Mouse (Mus musculus): ENCODE results near the gene Fbln2. TPM values are rescaled to one million over a fixed set of nuclear protein-coding genes. Genes with fewer than 3 reads are reported as not detected.

Gene Fbln2
- total and polyA plus RNA-seq, 3 experiments: 0.27 TPM; not detected in 2

- no peaks in the 10 kb centered on the region for H3K9me3 ChIP-seq (replicated peaks)
- H3K36me3 ChIP-seq (replicated peaks): no peaks in the 10 kb centered on the region
- TF ChIP-seq GATA2 (IDR thresholded peaks at IDR 0.05; ENCODE audit: borderline replicate concordance, low read depth, low read length): no peak
- TF ChIP-seq POLR2AphosphoS5 (IDR thresholded peaks at IDR 0.05; ENCODE audit: insufficient replicate concordance, low read depth, low read length): no peak
- no peak for TF ChIP-seq GATA1 (IDR thresholded peaks at IDR 0.05; ENCODE audit: borderline replicate concordance, low read length)
- no peak for TF ChIP-seq TAL1 (conservative IDR thresholded peaks at IDR 0.05; ENCODE audit: low read depth, low read length)
- no peak for TF ChIP-seq CTCF (IDR thresholded peaks at IDR 0.05; ENCODE audit: low read depth, low read length)
- H3K4me1 ChIP-seq (ENCODE audit: insufficient read depth, low read depth, low read length): no peaks in the 10 kb centered on the region
- no peak overlapping the region for H3K4me3 ChIP-seq (ENCODE audit: low read depth, low read length)
- DNase-seq (ENCODE audit: low spot score) (no peak), ATAC-seq (ENCODE audit: extremely low read depth, insufficient number of reproducible peaks, low FRiP score, poor library complexity, severe bottlenecking) (no peak)
- peaks cover 18% of the 10 kb centered on the region for H3K27me3 ChIP-seq (ENCODE audit: insufficient read depth, low read length)
Observed at GRCm38 (mm10) chr6:91207491-91207890, 4.8 kb upstream of the Fbln2 start.

- Histone ChIP-seq H3K36me3 (replicated peaks) (no peaks in the 10 kb centered on the region), H3K27me3 (ENCODE audit: insufficient read depth, low read length) (peaks cover 22% of the 10 kb centered on the region)
- no peak for DNase-seq (ENCODE audit: low spot score)
Observed at GRCm38 (mm10) chr6:91209780-91210179, 2.5 kb upstream of the Fbln2 start.

GRCm38 (mm10) chr6:91210852-91211251 lies 1.4 kb upstream of the Fbln2 start:
- no peak for TF ChIP-seq CTCF (IDR thresholded peaks at IDR 0.05; ENCODE audit: low read depth, low read length)
- no peak for TF ChIP-seq GATA2 (IDR thresholded peaks at IDR 0.05; ENCODE audit: borderline replicate concordance, low read depth, low read length)
- no peak for TF ChIP-seq POLR2AphosphoS5 (IDR thresholded peaks at IDR 0.05; ENCODE audit: insufficient replicate concordance, low read depth, low read length)
- TF ChIP-seq TAL1 (conservative IDR thresholded peaks at IDR 0.05; ENCODE audit: low read depth, low read length): no peak
- TF ChIP-seq GATA1 (IDR thresholded peaks at IDR 0.05; ENCODE audit: borderline replicate concordance, low read length): no peak
- no peak for DNase-seq (ENCODE audit: low spot score)
- no peak for ATAC-seq (ENCODE audit: extremely low read depth, insufficient number of reproducible peaks, low FRiP score, poor library complexity, severe bottlenecking)

More at GRCm38 (mm10) chr6:91209780-91210179, 2.5 kb upstream of the Fbln2 start:
- no peaks in the 10 kb centered on the region for H3K4me1 ChIP-seq (ENCODE audit: insufficient read depth, low read depth, low read length)
- H3K9me3 ChIP-seq (replicated peaks): no peaks in the 10 kb centered on the region
- no peak overlapping the region for H3K4me3 ChIP-seq (ENCODE audit: low read depth, low read length)
- TF ChIP-seq CTCF (IDR thresholded peaks at IDR 0.05; ENCODE audit: low read depth, low read length) (no peak), GATA1 (IDR thresholded peaks at IDR 0.05; ENCODE audit: borderline replicate concordance, low read length) (no peak), GATA2 (IDR thresholded peaks at IDR 0.05; ENCODE audit: borderline replicate concordance, low read depth, low read length) (no peak), TAL1 (conservative IDR thresholded peaks at IDR 0.05; ENCODE audit: low read depth, low read length) (no peak), POLR2AphosphoS5 (IDR thresholded peaks at IDR 0.05; ENCODE audit: insufficient replicate concordance, low read depth, low read length) (no peak)
- no peak for ATAC-seq (ENCODE audit: extremely low read depth, insufficient number of reproducible peaks, low FRiP score, poor library complexity, severe bottlenecking)

GRCm38 (mm10) chr6:91212571-91212970 lies 316 bp downstream of the Fbln2 start:
- Histone ChIP-seq H3K4me1 (ENCODE audit: insufficient read depth, low read depth, low read length) (no peaks in the 10 kb centered on the region), H3K4me3 (ENCODE audit: low read depth, low read length) (no peak overlapping the region), H3K27me3 (ENCODE audit: insufficient read depth, low read length) (peaks cover 20% of the 10 kb centered on the region), H3K9me3 (replicated peaks) (no peaks in the 10 kb centered on the region), H3K36me3 (replicated peaks) (no peaks in the 10 kb centered on the region)
- no peak for TF ChIP-seq GATA2 (IDR thresholded peaks at IDR 0.05; ENCODE audit: borderline replicate concordance, low read depth, low read length)
- TF ChIP-seq GATA1 (IDR thresholded peaks at IDR 0.05; ENCODE audit: borderline replicate concordance, low read length): no peak
- TF ChIP-seq CTCF (IDR thresholded peaks at IDR 0.05; ENCODE audit: low read depth, low read length): no peak
- no peak for TF ChIP-seq POLR2AphosphoS5 (IDR thresholded peaks at IDR 0.05; ENCODE audit: insufficient replicate concordance, low read depth, low read length)
- TF ChIP-seq TAL1 (conservative IDR thresholded peaks at IDR 0.05; ENCODE audit: low read depth, low read length): no peak
- DNase-seq (ENCODE audit: low spot score) (no peak), ATAC-seq (ENCODE audit: extremely low read depth, insufficient number of reproducible peaks, low FRiP score, poor library complexity, severe bottlenecking) (no peak)

More at GRCm38 (mm10) chr6:91210852-91211251, 1.4 kb upstream of the Fbln2 start:
- Histone ChIP-seq H3K4me1 (ENCODE audit: insufficient read depth, low read depth, low read length) (no peaks in the 10 kb centered on the region), H3K27me3 (ENCODE audit: insufficient read depth, low read length) (peaks cover 23% of the 10 kb centered on the region), H3K36me3 (replicated peaks) (no peaks in the 10 kb centered on the region), H3K9me3 (replicated peaks) (no peaks in the 10 kb centered on the region), H3K4me3 (ENCODE audit: low read depth, low read length) (no peak overlapping the region)

GRCm38 (mm10) chr6:91213287-91214218 lies 1.3 kb downstream of the Fbln2 start:
- H3K4me3 ChIP-seq (ENCODE audit: low read depth, low read length): no peak overlapping the region
- no peak for ATAC-seq (ENCODE audit: extremely low read depth, insufficient number of reproducible peaks, low FRiP score, poor library complexity, severe bottlenecking)
- TF ChIP-seq GATA1 (IDR thresholded peaks at IDR 0.05; ENCODE audit: borderline replicate concordance, low read length): no peak
- no peak for TF ChIP-seq CTCF (IDR thresholded peaks at IDR 0.05; ENCODE audit: low read depth, low read length)
- no peak for TF ChIP-seq TAL1 (conservative IDR thresholded peaks at IDR 0.05; ENCODE audit: low read depth, low read length)
- TF ChIP-seq GATA2 (IDR thresholded peaks at IDR 0.05; ENCODE audit: borderline replicate concordance, low read depth, low read length): no peak
- no peak for TF ChIP-seq POLR2AphosphoS5 (IDR thresholded peaks at IDR 0.05; ENCODE audit: insufficient replicate concordance, low read depth, low read length)
- H3K27me3 ChIP-seq (ENCODE audit: insufficient read depth, low read length): peaks cover 20% of the 10 kb centered on the region
- DNase-seq (ENCODE audit: low spot score): no peak
- no peaks in the 10 kb centered on the region for H3K9me3 ChIP-seq (replicated peaks)
- no peaks in the 10 kb centered on the region for H3K36me3 ChIP-seq (replicated peaks)
- H3K4me1 ChIP-seq (ENCODE audit: insufficient read depth, low read depth, low read length): no peaks in the 10 kb centered on the region

GRCm38 (mm10) chr6:91215454-91215853 lies 3.2 kb downstream of the Fbln2 start:
- Histone ChIP-seq H3K36me3 (replicated peaks) (no peaks in the 10 kb centered on the region), H3K4me1 (ENCODE audit: insufficient read depth, low read depth, low read length) (no peaks in the 10 kb centered on the region), H3K27me3 (ENCODE audit: insufficient read depth, low read length) (peaks cover 16% of the 10 kb centered on the region), H3K9me3 (replicated peaks) (no peaks in the 10 kb centered on the region), H3K4me3 (ENCODE audit: low read depth, low read length) (no peak overlapping the region)
- TF ChIP-seq CTCF (IDR thresholded peaks at IDR 0.05; ENCODE audit: low read depth, low read length) (no peak), POLR2AphosphoS5 (IDR thresholded peaks at IDR 0.05; ENCODE audit: insufficient replicate concordance, low read depth, low read length) (no peak), TAL1 (conservative IDR thresholded peaks at IDR 0.05; ENCODE audit: low read depth, low read length) (no peak), GATA1 (IDR thresholded peaks at IDR 0.05; ENCODE audit: borderline replicate concordance, low read length) (no peak), GATA2 (IDR thresholded peaks at IDR 0.05; ENCODE audit: borderline replicate concordance, low read depth, low read length) (no peak)
- DNase-seq (ENCODE audit: low spot score): no peak
- ATAC-seq (ENCODE audit: extremely low read depth, insufficient number of reproducible peaks, low FRiP score, poor library complexity, severe bottlenecking): no peak
